Mouse (Mus musculus): Measurements from ENCODE around the gene Acer3.
"Not testable (repeated sequence)": the region's sequence is repeated elsewhere in the genome, so short reads cannot be mapped to it uniquely, and the experiment has no call there.

The Acer3 gene

DNA sequence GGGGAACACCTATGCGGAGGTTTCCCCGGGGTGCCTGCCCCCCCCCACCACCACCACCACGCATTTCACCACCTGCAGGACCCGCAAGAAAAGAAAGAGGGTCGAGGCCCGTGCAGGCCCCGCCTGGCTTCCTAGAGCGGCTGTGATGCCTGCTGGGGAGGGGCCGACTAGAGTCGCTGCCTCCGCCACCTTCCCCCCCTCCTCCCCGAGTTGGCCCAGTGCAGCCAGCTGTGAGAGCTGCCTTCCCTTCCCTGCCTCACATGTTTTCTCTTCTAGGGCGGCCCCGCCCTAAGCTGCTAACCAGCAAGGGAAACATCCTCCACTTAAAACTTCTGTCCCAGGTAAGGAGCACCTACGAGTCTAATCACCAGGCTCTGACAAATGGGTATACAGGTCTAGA lies 52.8 kb downstream of the Acer3 start:
- not testable (repeated sequence) for DNase-seq

- no peak for DNase-seq
These were observed 68.5 kb downstream of the Acer3 start for GRCm38 (mm10) chr7:98252520-98252919.

- DNase-seq: peak; percentile 57
These were observed 84.2 kb downstream of the Acer3 start for GRCm38 (mm10) chr7:98236686-98237359.

DNA sequence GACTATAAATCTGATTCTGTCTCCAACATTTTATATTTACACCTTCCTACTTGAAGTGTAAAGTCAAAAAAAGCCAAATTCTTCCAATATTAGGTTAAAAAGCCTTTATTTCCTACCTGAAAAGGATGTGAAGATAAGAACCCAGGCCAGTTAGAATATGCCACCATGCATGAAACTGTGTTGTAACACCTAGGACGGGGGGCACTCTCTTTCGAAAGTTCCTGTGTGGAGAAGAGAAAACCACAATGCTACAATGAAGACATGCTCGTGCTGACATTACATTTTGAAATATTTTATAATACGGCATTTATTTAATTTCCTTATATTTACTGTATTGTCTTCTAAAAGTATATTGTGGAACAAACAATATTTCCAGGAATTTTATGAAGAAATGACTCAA lies 97.2 kb downstream of the Acer3 start:
- no peak for DNase-seq

GRCm38 (mm10) chr7:98216713-98217112 lies 104.3 kb downstream of the Acer3 start:
- DNase-seq: no peak

- no peak for DNase-seq
These were observed 118.1 kb downstream of the Acer3 start for GRCm38 (mm10) chr7:98202946-98203345.

DNA sequence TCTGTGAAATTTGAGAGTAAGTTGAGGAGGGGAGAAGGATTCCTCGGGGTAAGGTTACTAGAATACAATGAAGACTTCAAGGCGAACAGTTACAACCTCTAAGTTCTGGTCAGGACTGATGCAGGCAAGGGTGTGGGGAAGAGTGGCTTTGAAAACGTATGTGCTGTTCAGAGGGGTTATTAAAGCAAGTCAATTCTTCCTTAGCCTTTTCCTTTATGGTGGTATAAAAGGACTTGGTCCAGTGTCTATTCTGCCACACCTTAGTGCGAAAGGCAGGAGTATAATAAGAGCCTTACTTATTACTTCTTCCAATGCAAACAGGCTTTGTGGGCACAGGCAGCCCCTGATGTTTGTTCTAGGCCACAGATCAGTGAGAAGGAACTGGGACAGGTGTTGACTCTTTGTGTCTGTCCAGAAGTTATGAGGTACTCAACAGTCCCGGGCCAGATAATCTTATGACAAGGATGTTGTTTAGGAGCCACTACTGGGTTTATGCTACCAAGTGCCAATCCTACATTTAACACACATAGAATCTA lies 119.4 kb downstream of the Acer3 start:
- DNase-seq: no peak

- no peak for DNase-seq
These were observed 120.6 kb downstream of the Acer3 start for GRCm38 (mm10) chr7:98200396-98200795.

- DNase-seq: no peak
These were observed 121.6 kb downstream of the Acer3 start, which contains the start of gene B3gnt6 for GRCm38 (mm10) chr7:98199381-98199780. Gene B3gnt6, minus strand, starts transcription at chr7:98199481.

GRCm38 (mm10) chr7:98195151-98195801 lies 125.7 kb downstream of the Acer3 start:
- DNase-seq: no peak

DNA sequence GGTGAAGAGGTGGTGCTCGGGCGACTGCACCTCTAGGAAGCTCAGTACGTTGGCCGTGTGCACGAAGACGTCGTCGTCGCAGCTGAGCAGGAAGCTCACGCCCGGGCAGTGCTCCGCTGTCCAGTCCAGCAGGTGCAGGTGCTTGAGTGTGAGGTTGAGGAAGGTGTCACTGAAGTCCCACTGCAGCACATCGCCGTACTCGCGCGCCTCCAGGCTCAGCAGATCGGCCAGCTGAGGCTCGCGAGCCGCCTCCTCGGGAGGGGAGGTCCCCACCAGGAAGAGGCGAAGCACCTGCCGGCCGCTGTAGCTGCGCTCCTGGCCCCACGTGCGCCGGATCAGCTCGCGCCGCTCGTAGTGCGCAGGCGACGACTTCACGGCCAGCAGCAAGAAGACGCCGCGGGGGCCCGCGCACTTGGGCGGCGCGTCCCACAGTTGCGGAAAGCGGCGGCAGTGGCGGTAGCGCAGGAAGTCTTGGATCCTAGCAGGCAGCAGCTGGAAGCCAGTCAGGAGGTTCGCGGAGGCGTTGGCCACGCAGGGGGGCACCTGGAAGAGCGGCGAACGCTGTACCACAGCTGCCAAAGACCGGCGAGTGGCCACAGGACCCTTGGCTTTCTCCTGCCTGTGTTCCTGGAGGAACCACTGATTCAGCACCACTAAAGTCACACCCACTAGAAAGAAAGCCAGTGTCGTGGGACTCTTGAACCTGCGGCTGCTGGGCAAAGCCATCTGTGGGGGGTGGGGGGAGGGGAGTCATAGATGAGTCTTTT lies 126.8 kb downstream of the Acer3 start:
- no peak for DNase-seq

DNA sequence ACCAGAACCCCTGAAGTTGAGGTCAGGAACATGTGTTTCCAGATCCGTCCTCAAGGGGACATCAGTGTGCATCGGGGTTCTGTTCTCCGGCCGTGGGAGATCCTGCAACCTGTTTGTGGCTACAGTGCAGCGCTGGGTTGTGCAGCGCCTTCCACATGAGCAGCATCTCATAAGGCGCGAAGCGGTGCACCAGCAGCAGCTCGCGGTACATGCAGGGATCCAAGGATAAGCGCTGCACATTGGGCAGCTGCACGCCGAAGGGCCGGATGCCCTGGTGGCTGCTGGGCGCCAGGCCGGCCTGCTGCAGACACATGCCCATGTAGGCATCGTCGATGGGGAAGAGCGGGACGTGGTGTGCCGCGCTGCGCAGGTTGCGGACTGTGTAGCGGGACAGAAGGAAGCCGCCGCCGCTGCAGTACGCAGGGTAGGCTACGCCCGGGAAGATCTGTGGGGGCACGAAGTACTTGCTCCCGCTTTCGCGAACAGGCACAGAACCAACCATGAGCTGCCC lies 127.4 kb downstream of the Acer3 start:
- no peak for DNase-seq

GRCm38 (mm10) chr7:98191571-98192250 lies 129.3 kb downstream of the Acer3 start:
- no peak for DNase-seq

DNA sequence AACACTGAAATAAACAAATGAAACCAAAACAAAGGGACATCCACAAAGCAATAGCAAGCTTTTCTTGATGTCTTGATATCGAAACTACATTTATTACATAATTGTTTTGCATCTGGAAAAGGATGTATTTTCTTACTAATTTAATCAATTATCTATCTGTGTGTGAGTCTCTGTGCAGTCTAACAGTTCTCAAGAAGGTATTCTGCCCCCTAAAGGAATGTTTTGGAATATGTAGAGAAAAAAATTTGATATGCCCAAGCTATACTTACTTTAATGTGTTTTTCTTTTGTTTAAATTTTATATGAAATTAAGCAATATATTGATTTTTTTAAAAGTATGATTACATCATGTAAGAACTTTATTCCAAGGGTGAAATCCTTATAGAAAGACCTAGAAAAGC lies 130.4 kb downstream of the Acer3 start:
- DNase-seq: no peak

DNA sequence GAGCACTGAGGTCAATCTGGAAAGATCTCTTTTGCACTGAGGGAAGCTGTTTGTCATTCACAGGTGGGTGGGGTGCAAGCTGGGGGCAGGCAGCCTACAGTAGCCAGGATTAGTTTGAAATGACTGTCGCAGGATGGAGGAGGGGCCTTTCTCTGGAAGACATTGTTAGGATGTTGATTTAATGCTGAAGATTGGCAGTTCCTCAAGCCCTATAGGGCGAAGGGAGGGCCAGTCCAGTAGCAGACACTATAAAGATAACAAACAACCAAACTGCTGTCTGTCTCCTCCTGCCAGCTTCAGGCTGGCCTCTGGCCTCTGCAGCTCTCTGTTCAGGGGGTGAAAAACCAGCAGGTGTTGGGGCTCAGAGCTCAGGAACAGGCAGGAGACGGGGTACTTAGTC lies 131.3 kb downstream of the Acer3 start:
- DNase-seq: no peak

DNA sequence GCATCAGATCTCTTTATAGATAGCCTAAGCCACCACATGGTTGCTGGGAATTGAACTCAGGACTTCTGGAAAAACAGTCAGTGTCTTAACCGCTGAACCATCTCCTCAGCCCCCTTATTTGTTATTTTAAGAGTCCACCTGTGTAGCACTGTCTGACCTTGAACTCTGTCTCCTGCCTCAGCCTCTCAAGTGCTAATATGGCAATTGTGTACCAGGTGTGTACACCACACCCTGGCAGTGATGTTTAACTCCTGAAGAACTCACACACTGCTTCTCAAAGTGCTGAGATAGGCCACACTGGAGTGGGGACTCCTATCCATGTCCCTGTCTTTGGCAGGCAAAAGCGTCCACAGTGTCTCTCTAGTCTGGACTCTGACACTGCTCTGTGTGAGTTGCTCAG lies 132.3 kb downstream of the Acer3 start:
- DNase-seq: no peak

DNA sequence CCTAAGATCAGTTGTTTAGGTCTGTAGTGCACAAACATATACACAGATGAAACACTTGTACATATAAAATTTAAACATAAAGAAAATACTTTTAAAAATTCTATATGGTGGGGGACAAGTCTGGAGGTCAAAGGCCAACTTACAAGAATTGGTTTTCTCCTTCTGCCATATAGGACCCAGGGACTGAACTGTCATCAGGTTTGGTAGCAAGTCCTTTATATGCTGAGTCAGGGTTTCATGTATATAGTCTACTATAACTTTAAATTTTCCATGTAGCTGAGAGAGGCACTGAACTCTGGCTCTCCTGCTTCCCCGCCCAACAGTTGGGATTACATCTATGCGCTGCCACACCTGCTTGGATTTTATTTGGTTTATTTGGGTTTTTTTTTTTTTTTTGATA lies 132.8 kb downstream of the Acer3 start:
- DNase-seq: no peak

DNA sequence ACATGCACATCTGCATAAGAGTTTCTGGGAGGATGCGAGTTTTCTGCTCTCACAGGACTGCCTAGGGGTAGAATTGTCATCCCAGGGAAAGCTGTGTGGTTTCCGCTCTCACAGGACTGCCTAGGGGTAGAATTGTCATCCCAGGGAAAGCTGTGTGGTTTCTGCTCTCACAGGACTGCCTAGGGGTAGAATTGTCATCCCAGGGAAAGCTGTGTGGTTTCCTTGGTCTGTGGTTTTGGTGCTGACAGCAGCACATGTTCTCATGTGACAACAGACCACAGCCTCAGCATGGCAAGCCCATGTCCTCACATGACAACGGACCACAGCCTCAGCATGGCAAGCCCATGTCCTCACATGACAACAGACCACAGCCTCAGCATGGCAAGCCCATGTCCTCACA lies 133.7 kb downstream of the Acer3 start:
- DNase-seq: not testable (repeated sequence)

DNA sequence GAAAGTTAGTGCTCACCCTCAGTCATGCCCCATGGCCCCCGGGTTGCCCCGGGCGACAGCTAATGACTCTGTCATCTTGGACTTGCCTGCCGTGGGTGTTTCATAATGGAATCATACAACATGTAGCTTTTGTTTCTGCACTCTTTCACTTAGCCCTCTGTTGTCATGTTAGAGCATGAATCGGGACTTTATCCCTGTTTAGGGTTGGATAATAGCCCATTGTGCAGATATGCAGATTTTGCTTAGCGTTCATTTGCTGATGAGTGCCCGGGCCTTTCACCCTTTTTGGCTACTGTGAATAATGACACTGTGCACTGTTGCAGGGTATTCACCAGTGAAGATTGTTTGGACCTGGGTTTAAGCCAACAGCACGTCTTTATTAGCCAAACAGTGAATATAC lies 134.4 kb downstream of the Acer3 start:
- DNase-seq: no peak

DNA sequence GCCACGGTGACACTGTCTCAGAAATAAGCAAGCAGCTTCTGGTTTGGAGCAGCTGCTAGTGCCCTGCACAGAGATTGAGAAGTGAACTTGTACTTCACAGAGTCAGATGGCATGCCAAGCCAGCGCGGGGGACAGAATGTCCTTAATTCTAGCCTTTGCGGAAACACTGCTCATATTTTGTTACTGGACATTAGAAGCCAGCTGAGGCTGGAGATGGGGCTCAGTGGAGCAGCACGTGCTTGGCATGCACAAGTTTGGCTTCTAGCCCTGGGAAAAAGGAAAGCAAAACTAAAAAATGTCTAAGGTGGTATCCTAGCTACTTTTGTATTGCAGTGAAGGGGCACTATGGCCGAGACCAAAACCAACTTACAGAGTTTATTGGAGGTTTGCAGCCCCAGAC lies 135.7 kb downstream of the Acer3 start:
- DNase-seq: no peak

- DNase-seq: no peak
These were observed 142.3 kb downstream of the Acer3 start for GRCm38 (mm10) chr7:98178560-98179231.

DNA sequence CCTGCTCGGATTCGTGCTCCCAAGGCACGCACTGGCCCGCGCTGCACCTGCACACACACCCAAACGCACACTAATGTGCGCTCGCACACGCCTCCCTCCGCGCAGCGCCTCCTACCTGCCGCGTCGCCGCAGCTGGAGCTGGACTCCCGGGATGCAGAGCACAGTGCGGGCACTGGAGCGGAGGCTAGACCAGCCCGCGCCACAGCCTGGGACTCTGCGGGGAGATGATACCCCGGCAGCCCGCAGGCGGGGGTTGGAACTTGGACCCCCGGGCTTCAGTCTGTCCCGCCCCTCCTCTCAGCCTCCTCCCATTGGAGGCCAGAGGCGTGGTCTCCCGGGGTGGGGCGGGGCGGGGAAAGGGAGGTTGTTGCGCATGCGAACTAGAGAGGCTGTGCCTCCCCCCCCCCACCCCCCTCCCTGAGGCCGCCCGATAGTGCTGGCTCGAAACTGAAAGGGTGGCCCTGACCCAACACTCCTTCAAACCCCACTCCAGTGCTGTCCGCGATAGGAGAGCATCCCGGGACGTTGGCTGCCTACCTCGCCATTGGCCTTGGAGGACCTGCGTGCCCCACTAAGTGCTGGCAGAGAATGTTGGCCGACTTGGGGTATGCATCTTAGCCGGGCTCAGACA lies 143.0 kb downstream of the Acer3 start, which contains the start of gene Capn5:
Gene Capn5 (minus strand): TSS at position 346 of the 631 bp plus-strand sequence.
- DNase-seq: peak; percentile 46
